In the genomic region with DNA sequence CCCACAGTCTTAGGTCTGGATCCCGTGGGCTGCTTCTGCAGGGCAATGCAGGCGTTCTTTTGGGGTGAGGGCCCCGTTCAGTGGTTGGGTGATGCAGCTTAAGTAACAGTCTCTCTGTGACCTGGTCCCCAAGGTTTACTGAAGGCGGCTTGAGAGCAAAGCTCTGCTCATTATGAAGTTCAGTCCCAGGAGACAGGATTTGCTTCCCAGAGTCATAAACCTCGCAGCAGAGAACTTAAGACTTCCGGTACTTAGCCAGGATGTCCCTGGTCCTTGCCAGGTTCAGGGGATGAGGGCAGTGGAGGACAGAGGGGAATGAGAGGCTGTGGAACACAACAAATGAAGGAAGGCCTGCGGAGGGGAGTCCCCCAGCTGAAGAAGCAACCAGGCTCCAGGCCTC, we compare ENCODE assay signal across 8 mouse cellular contexts. TPM values are rescaled to one million over a fixed set of nuclear protein-coding genes. Genes with fewer than 3 reads are reported as not detected.
A peak's percentile ranks its signal among the peaks of the same experiment; 100 is the strongest.
DNase-seq lines count a peak whose midpoint lies in the region; ATAC-seq and TF ChIP-seq lines count a peak whose summit lies in the region.

No protein-coding gene starts in this region.

- H3K4me1 ChIP-seq in midbrain, embryonic 10.5 days = peaks cover 10% of the 10 kb centered on the region
- H3K4me1 ChIP-seq in midbrain, embryonic 16.5 days (ENCODE audit: control insufficient read depth, insufficient read depth, low read length) = 0 out of 2 replicates have a peak, but pooled peaks cover 2% of the 10 kb centered on the region
- H3K4me1 ChIP-seq in heart, embryonic 16.5 days (ENCODE audit: control insufficient read depth, insufficient read depth, low read length) = peaks cover 9% of the 10 kb centered on the region
- H3K4me1 ChIP-seq in limb, embryonic 13.5 days = peaks cover 17% of the 10 kb centered on the region
- no peaks in the 10 kb centered on the region for H3K4me1 ChIP-seq in stomach, postnatal 0 days (replicated peaks; ENCODE audit: control insufficient read depth, insufficient read depth)

- no peak overlapping the region for H3K9ac ChIP-seq in midbrain, embryonic 16.5 days (ENCODE audit: low read depth, low read length)
- no peak overlapping the region; the same call in 1 of the 2 replicates for H3K9ac ChIP-seq in heart, embryonic 16.5 days (ENCODE audit: low read length)
- peak overlapping the region; percentile 54; the same call in 1 of the 2 replicates for H3K9ac ChIP-seq in limb, embryonic 13.5 days
- peak overlapping the region; percentile 60 for H3K9ac ChIP-seq in stomach, postnatal 0 days (ENCODE audit: low read length)

- TF ChIP-seq EP300 in stomach, postnatal 0 days (optimal IDR thresholded peaks at IDR 0.05) = no peak

- no peak overlapping the region for H3K4me2 ChIP-seq in midbrain, embryonic 16.5 days (ENCODE audit: low read length)
- H3K4me2 ChIP-seq in heart, embryonic 16.5 days (ENCODE audit: low read depth, low read length) = peak overlapping the region; percentile 72
- H3K4me2 ChIP-seq in limb, embryonic 13.5 days (replicated peaks) = peak overlapping the region; percentile 75
- peak overlapping the region; percentile 71 for H3K4me2 ChIP-seq in stomach, postnatal 0 days (replicated peaks; ENCODE audit: low read depth)

- H3K9me3 ChIP-seq in midbrain, embryonic 10.5 days (replicated peaks) = no peaks in the 10 kb centered on the region
- no peaks in the 10 kb centered on the region for H3K9me3 ChIP-seq in midbrain, embryonic 16.5 days (replicated peaks; ENCODE audit: control insufficient read depth, low read length, poor library complexity, severe bottlenecking)
- H3K9me3 ChIP-seq in heart, embryonic 16.5 days (replicated peaks; ENCODE audit: control insufficient read depth, low read length) = no peaks in the 10 kb centered on the region
- H3K9me3 ChIP-seq in limb, embryonic 13.5 days = no peaks in the 10 kb centered on the region
- H3K9me3 ChIP-seq in stomach, postnatal 0 days (ENCODE audit: control insufficient read depth, low read length) = no peaks in the 10 kb centered on the region

- no peak for DNase-seq in midbrain, embryonic 10.5 days (ENCODE audit: low spot score)
- DNase-seq in stomach, postnatal 0 days (ENCODE audit: low spot score) = no peak
- no peak for DNase-seq in adrenal gland, adult 2 months
- DNase-seq in thymus, postnatal 36 days = no peak

- 27% methylated on average over 7 of the region's 7 CpGs for WGBS in midbrain, embryonic 10.5 days
- 30% methylated on average over 7 of the region's 7 CpGs for WGBS in midbrain, embryonic 16.5 days
- 25% methylated on average over 7 of the region's 7 CpGs for WGBS in heart, embryonic 16.5 days
- whole genome bisulfite sequencing in limb, embryonic 13.5 days = 8% methylated on average over 7 of the region's 7 CpGs
- WGBS in stomach, postnatal 0 days = 15% methylated on average over 7 of the region's 7 CpGs

- TF ChIP-seq CTCF in stomach, postnatal 0 days (IDR thresholded peaks at IDR 0.05; ENCODE audit: low read depth) = no peak

- 0 out of 2 replicates have a peak overlapping the region, but pooled peaks have one; percentile 39 for H3K27ac ChIP-seq in midbrain, embryonic 10.5 days (replicated peaks)
- H3K27ac ChIP-seq in midbrain, embryonic 16.5 days (ENCODE audit: low read length) = no peak overlapping the region
- H3K27ac ChIP-seq in heart, embryonic 16.5 days (ENCODE audit: low read length) = no peak overlapping the region
- H3K27ac ChIP-seq in limb, embryonic 13.5 days = no peak overlapping the region
- peak overlapping the region; percentile 35 for H3K27ac ChIP-seq in stomach, postnatal 0 days (replicated peaks)

- peaks cover 39% of the 10 kb centered on the region for H3K27me3 ChIP-seq in midbrain, embryonic 10.5 days (ENCODE audit: low read depth, poor library complexity, severe bottlenecking)
- H3K27me3 ChIP-seq in midbrain, embryonic 16.5 days (ENCODE audit: control insufficient read depth, insufficient read depth, low read depth, low read length) = peaks cover 14% of the 10 kb centered on the region
- peaks cover 12% of the 10 kb centered on the region for H3K27me3 ChIP-seq in heart, embryonic 16.5 days (ENCODE audit: control insufficient read depth, insufficient read depth, low read length)
- peaks cover 31% of the 10 kb centered on the region for H3K27me3 ChIP-seq in limb, embryonic 13.5 days
- no peaks in the 10 kb centered on the region; the same call in 1 of the 2 replicates for H3K27me3 ChIP-seq in stomach, postnatal 0 days (ENCODE audit: control insufficient read depth, insufficient read depth, low read length)

- no peak for ATAC-seq in midbrain, embryonic 16.5 days
- no peak for ATAC-seq in heart, embryonic 16.5 days (replicated peaks; ENCODE audit: extremely low read depth, insufficient read depth, low FRiP score)
- ATAC-seq in limb, embryonic 13.5 days (ENCODE audit: low FRiP score, low read depth) = no peak
- no peak for ATAC-seq in stomach, postnatal 0 days (ENCODE audit: low FRiP score, low TSS enrichment)
- ATAC-seq in granulocyte monocyte progenitor cell, adult 5-6 weeks (replicated peaks; ENCODE audit: poor library complexity, severe bottlenecking) = no peak

- no peaks in the 10 kb centered on the region for H3K36me3 ChIP-seq in midbrain, embryonic 10.5 days
- H3K36me3 ChIP-seq in midbrain, embryonic 16.5 days (ENCODE audit: control insufficient read depth, insufficient read depth, low read length) = no peaks in the 10 kb centered on the region
- no peaks in the 10 kb centered on the region for H3K36me3 ChIP-seq in heart, embryonic 16.5 days (ENCODE audit: control insufficient read depth, insufficient read depth)
- H3K36me3 ChIP-seq in limb, embryonic 13.5 days = no peaks in the 10 kb centered on the region
- H3K36me3 ChIP-seq in stomach, postnatal 0 days (ENCODE audit: control insufficient read depth, insufficient read depth, low read length) = no peaks in the 10 kb centered on the region

- H3K4me3 ChIP-seq in midbrain, embryonic 10.5 days = peak overlapping the region; percentile 56
- no peak overlapping the region for H3K4me3 ChIP-seq in midbrain, embryonic 16.5 days (ENCODE audit: low read depth, low read length)
- peak overlapping the region; percentile 48 for H3K4me3 ChIP-seq in heart, embryonic 16.5 days (ENCODE audit: low read length)
- peak overlapping the region; percentile 44 for H3K4me3 ChIP-seq in limb, embryonic 13.5 days
- peak overlapping the region; percentile 49 for H3K4me3 ChIP-seq in stomach, postnatal 0 days (ENCODE audit: low read depth, low read length)

RNA-seq across cellular contexts. Expression of gene Loxl4, which starts 0.5 kb away (rescaled TPM):
- 0.19 and 0.25 TPM in 2 replicates for polyA plus RNA-seq in midbrain, embryonic 10.5 days (2016; fragmentation: Nextera tagmentation; extraction: Ambion mirVana)
- 0.13 and 0.17 TPM in 2 replicates for polyA plus RNA-seq in midbrain, embryonic 16.5 days (2015; fragmentation: Nextera tagmentation; extraction: Ambion mirVana)
- 0.29 and 0.30 TPM in 2 replicates for polyA plus RNA-seq in heart, embryonic 16.5 days (2015; fragmentation: Nextera tagmentation; extraction: Ambion mirVana)
- polyA plus RNA-seq in limb, embryonic 13.5 days (2015; fragmentation: Nextera tagmentation; extraction: Ambion mirVana) = 0.72 and 0.81 TPM in 2 replicates
- polyA plus RNA-seq in stomach, postnatal 0 days (2015; fragmentation: Nextera tagmentation; extraction: Ambion mirVana) = 2.2 and 3.1 TPM in 2 replicates
- total RNA-seq in adrenal gland, adult 2 months (2021) = 1 to 10 TPM; 2.2 to 8.6 TPM
- 0.90 and 0.95 TPM in 2 replicates for polyA plus RNA-seq in adrenal gland, adult 2 months (2012; rRNA removed)
- not detected in 2 replicates for total RNA-seq in granulocyte monocyte progenitor cell, adult 5-6 weeks (2014; fragmentation: Nextera tagmentation)
- not detected in 2 replicates for total RNA-seq in granulocyte monocyte progenitor cell, adult 5-6 weeks (2017)

Comparison
In these comparisons a context has a peak if more than half of its experiments do, and no peak if none do; other contexts are left out.
1. H3K27ac ChIP-seq: peak in midbrain, embryonic 10.5 days (single experiment) and stomach, postnatal 0 days (single experiment); none in midbrain, embryonic 16.5 days (single experiment), heart, embryonic 16.5 days (single experiment) and limb, embryonic 13.5 days (single experiment).
2. H3K9ac ChIP-seq: peak in limb, embryonic 13.5 days (single experiment) and stomach, postnatal 0 days (single experiment); none in midbrain, embryonic 16.5 days (single experiment) and heart, embryonic 16.5 days (single experiment).